Mouse (Mus musculus) midbrain, embryonic 14.5 days (tissue): Measurements from ENCODE around the gene Arsg. TPM values are rescaled to one million over a fixed set of nuclear protein-coding genes. Genes with fewer than 3 reads are reported as not detected.
A peak's percentile ranks its signal among the peaks of the same experiment; 100 is the strongest.

ENCODE experiments used
- ATAC-seq: fragments of 200-750 bp; cut with Nextera tagmentation; 2 replicates; pipeline ENCODE4 v1.8.0; 2017; ENCODE audit warnings: moderate number of reproducible peaks, moderate library complexity; ENCODE audit not compliant: low FRiP score, low TSS enrichment
- DNase-seq: peaks from one replicate; pipeline ENCODE4 v3.0.0-alpha.2; 2015
- H3K27ac ChIP-seq: fragments of 300-500 bp; sonication (generic); replicated peaks from 2 replicates; pipeline ENCODE4 v1.5.1; 2014; ENCODE audit warnings: mild to moderate bottlenecking, low read depth, low read length, moderate library complexity
- H3K27me3 ChIP-seq: fragments of 300-500 bp; sonication (generic); 2 replicates; pipeline ENCODE4 v1.6.1; 2014; ENCODE audit warnings: low read length, control low read depth, mixed read lengths; ENCODE audit not compliant: control insufficient read depth, insufficient read depth
- H3K36me3 ChIP-seq: fragments of 300-500 bp; sonication (generic); 2 replicates; pipeline ENCODE4 v1.6.1; 2014; ENCODE audit warnings: low read length, control low read depth; ENCODE audit not compliant: control insufficient read depth, insufficient read depth
- H3K4me1 ChIP-seq: fragments of 300-500 bp; sonication (generic); 2 replicates; pipeline ENCODE4 v1.6.1; 2014; ENCODE audit warnings: mild to moderate bottlenecking, antibody characterized with exemption, low read length, control low read depth; ENCODE audit not compliant: control insufficient read depth, insufficient read depth
- H3K4me2 ChIP-seq: fragments of 300-500 bp; sonication (generic); 2 replicates; pipeline ENCODE4 v1.6.1; 2014; ENCODE audit warnings: mild to moderate bottlenecking, low read length, moderate library complexity
- H3K4me3 ChIP-seq: fragments of 300-500 bp; sonication (generic); replicated peaks from 2 replicates; pipeline ENCODE4 v1.5.1; 2014; ENCODE audit warnings: low read depth, low read length
- H3K9ac ChIP-seq: fragments of 300-500 bp; sonication (generic); replicated peaks from 2 replicates; pipeline ENCODE4 v1.6.1; 2014; ENCODE audit warnings: mild to moderate bottlenecking, low read length, moderate library complexity
- H3K9me3 ChIP-seq: fragments of 300-500 bp; sonication (generic); 2 replicates; pipeline ENCODE4 v1.6.1; 2016; ENCODE audit warnings: low read length, control low read depth, mixed read lengths; ENCODE audit not compliant: control insufficient read depth
- WGBS: fragments of 180-500 bp; shearing (Covaris S2); extraction: QIAGEN DNeasy Blood & Tissue Kit; methylation state at CpG from one replicate; pipeline ENCODE4 v1.1.7; 2014; 5-methylcytosine and 5-hydroxymethylcytosine counted together
- polyA plus RNA-seq: library from polyadenylated mRNA; unstranded; fragments of >200 nt; fragmentation: Nextera tagmentation; extraction: Ambion mirVana; gene quantifications from 2 replicates; pipeline ENCODE4 v1.2.1, GENCODE M21; 2014

Arsg gene
- polyA plus RNA-seq, 1 experiment from 2014 or later, result 2.7 TPM

DNA sequence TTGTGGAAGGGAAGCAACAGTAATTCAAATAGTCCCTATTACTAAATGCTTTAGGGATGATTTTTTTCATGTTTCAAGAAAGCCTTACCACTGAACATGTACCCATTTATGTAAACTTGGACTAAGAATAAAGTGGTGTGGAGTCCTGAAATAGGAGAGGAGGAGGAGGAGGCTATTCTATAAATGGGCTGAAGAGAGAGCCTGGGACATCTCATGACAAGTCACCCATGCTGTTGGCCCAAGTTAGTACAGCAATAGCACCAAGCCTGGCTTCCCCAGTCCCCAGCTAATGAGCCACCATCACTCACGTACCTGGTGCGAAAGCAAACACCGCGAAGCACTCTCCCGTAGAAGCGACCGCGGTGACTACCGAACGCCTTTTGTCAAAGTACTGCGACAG is 15.0 kb upstream of the Arsg start:
- no peaks in the 10 kb centered on the region for H3K36me3 ChIP-seq
- no peaks in the 10 kb centered on the region for H3K4me1 ChIP-seq
- H3K9ac ChIP-seq, result no peak overlapping the region
- H3K27ac ChIP-seq, result no peak overlapping the region
- no peak overlapping the region for H3K4me2 ChIP-seq
- H3K4me3 ChIP-seq, result no peak overlapping the region
- ATAC-seq (no peak), DNase-seq (no peak)
- 95% methylated on average over 11 of the region's 11 CpGs for WGBS
- H3K27me3 ChIP-seq, result no peaks in the 10 kb centered on the region
- no peaks in the 10 kb centered on the region for H3K9me3 ChIP-seq

DNA sequence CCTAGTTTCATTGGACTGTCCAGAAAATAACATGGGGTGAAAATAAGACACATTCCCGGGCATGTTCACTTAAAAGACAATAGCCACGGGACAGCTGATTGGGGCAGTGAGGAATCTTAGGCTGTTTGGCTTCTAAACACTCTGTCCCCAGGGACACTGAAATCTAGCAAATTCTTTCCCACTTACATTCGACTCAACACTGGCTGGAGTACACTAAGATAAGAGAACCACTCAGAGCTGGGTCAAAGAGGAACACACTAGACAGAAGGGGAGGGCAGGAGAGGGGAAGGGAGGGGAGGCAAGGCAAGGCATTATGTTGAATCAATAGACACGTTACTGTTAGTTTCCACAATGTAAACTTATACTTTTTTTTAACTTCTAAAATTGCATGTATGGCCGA is 12.6 kb upstream of the Arsg start:
- H3K4me2 ChIP-seq, result no peak overlapping the region
- no peaks in the 10 kb centered on the region for H3K36me3 ChIP-seq
- H3K27me3 ChIP-seq, result no peaks in the 10 kb centered on the region
- no peak overlapping the region for H3K27ac ChIP-seq
- H3K4me3 ChIP-seq, result no peak overlapping the region
- DNase-seq (no peak), ATAC-seq (no peak)
- 84% methylated on average over 5 of the region's 5 CpGs for WGBS
- no peaks in the 10 kb centered on the region for H3K4me1 ChIP-seq
- no peak overlapping the region for H3K9ac ChIP-seq
- H3K9me3 ChIP-seq, result no peaks in the 10 kb centered on the region

- no peak overlapping the region for H3K4me2 ChIP-seq
- H3K27ac ChIP-seq, result no peak overlapping the region
- no peaks in the 10 kb centered on the region for H3K9me3 ChIP-seq
- no peaks in the 10 kb centered on the region for H3K27me3 ChIP-seq
- no peak overlapping the region for H3K9ac ChIP-seq
- H3K4me1 ChIP-seq, result no peaks in the 10 kb centered on the region
- ATAC-seq (no peak), DNase-seq (no peak)
- WGBS, result 94% methylated on average over 4 of the region's 4 CpGs
- no peak overlapping the region for H3K4me3 ChIP-seq
- no peaks in the 10 kb centered on the region for H3K36me3 ChIP-seq
Measured at GRCm38 (mm10) chr11:109465068-109465467, 8.1 kb upstream of the Arsg start.

- Histone ChIP-seq H3K9me3 (no peaks in the 10 kb centered on the region), H3K9ac (no peak overlapping the region), H3K4me2 (no peak overlapping the region), H3K4me1 (0 out of 2 replicates have a peak, but pooled peaks cover 2% of the 10 kb centered on the region), H3K36me3 (no peaks in the 10 kb centered on the region), H3K4me3 (no peak overlapping the region), H3K27ac (no peak overlapping the region), H3K27me3 (peaks cover 10% of the 10 kb centered on the region)
- no peak for ATAC-seq
- 91% methylated on average over 8 of the region's 8 CpGs for WGBS
- DNase-seq, result no peak
Measured at GRCm38 (mm10) chr11:109466987-109467386, 6.2 kb upstream of the Arsg start.

- Histone ChIP-seq H3K9ac (no peak overlapping the region), H3K4me3 (no peak overlapping the region), H3K36me3 (no peaks in the 10 kb centered on the region), H3K4me1 (0 out of 2 replicates have a peak, but pooled peaks cover 4% of the 10 kb centered on the region), H3K27me3 (peaks cover 15% of the 10 kb centered on the region), H3K4me2 (no peak overlapping the region), H3K27ac (no peak overlapping the region), H3K9me3 (no peaks in the 10 kb centered on the region)
- DNase-seq (no peak), ATAC-seq (no peak)
- WGBS, result 89% methylated on average over 5 of the region's 5 CpGs
Measured at GRCm38 (mm10) chr11:109468133-109468532, 5.0 kb upstream of the Arsg start.

- H3K9ac ChIP-seq, result no peak overlapping the region
- H3K27ac ChIP-seq, result no peak overlapping the region
- 72% methylated on average over 9 of the region's 9 CpGs for WGBS
- ATAC-seq (no peak), DNase-seq (no peak)
- H3K4me1 ChIP-seq, result 0 out of 2 replicates have a peak, but pooled peaks cover 4% of the 10 kb centered on the region
- no peak overlapping the region for H3K4me2 ChIP-seq
- no peaks in the 10 kb centered on the region for H3K9me3 ChIP-seq
- H3K27me3 ChIP-seq, result peaks cover 15% of the 10 kb centered on the region
- no peak overlapping the region for H3K4me3 ChIP-seq
- H3K36me3 ChIP-seq, result no peaks in the 10 kb centered on the region
Measured at GRCm38 (mm10) chr11:109470170-109470569, 3.0 kb upstream of the Arsg start.

- DNase-seq (no peak), ATAC-seq (no peak)
- H3K4me3 ChIP-seq, result peak overlapping the region; percentile 82; the same call in 1 of the 2 replicates
- peak overlapping the region; percentile 74 for H3K4me2 ChIP-seq
- H3K4me1 ChIP-seq, result 0 out of 2 replicates have a peak, but pooled peaks cover 4% of the 10 kb centered on the region
- H3K9me3 ChIP-seq, result no peaks in the 10 kb centered on the region
- H3K36me3 ChIP-seq, result no peaks in the 10 kb centered on the region
- 40% methylated on average over 15 of the region's 15 CpGs for WGBS
- no peak overlapping the region for H3K27ac ChIP-seq
- H3K27me3 ChIP-seq, result peaks cover 15% of the 10 kb centered on the region
- no peak overlapping the region for H3K9ac ChIP-seq
Measured at GRCm38 (mm10) chr11:109470921-109471861, 2.0 kb upstream of the Arsg start.

- DNase-seq, result peak; percentile 67
- WGBS, result under 1% methylated on average over 33 of the region's 33 CpGs
Measured at GRCm38 (mm10) chr11:109472171-109472691, 943 bp upstream of the Arsg start.

More at GRCm38 (mm10) chr11:109472171-109472691, 943 bp upstream of the Arsg start:
- Histone ChIP-seq H3K9ac (peak overlapping the region; percentile 79), H3K4me1 (0 out of 2 replicates have a peak, but pooled peaks cover 4% of the 10 kb centered on the region), H3K4me3 (peak overlapping the region; percentile 82), H3K27ac (no peak overlapping the region), H3K4me2 (peak overlapping the region; percentile 74), H3K9me3 (no peaks in the 10 kb centered on the region), H3K36me3 (no peaks in the 10 kb centered on the region), H3K27me3 (peaks cover 15% of the 10 kb centered on the region)
- ATAC-seq, result no peak
